Mouse (Mus musculus) ES-Bruce4 (cell line): ENCODE data around the gene Fam227b. TPM values are rescaled to one million over a fixed set of nuclear protein-coding genes. Genes with fewer than 3 reads are reported as not detected.

Experiments
- H3K27ac ChIP-seq: 2 replicates; pipeline ENCODE4 v1.5.1; 2012; ENCODE audit warnings: low read length, inconsistent platforms; ENCODE audit not compliant: insufficient read depth
- H3K27me3 ChIP-seq: 2 replicates; pipeline ENCODE4 v1.6.1; 2012; ENCODE audit warnings: mild to moderate bottlenecking, low read length, inconsistent platforms; ENCODE audit not compliant: control insufficient read depth, poor library complexity, insufficient read depth, severe bottlenecking
- H3K36me3 ChIP-seq: 2 replicates; pipeline ENCODE4 v1.6.1; 2012; ENCODE audit warnings: inconsistent platforms, mild to moderate bottlenecking, low read length, moderate library complexity; ENCODE audit not compliant: control insufficient read depth, poor library complexity, insufficient read depth, severe bottlenecking
- H3K4me1 ChIP-seq: one replicate; pipeline ENCODE4 v1.8.1; 2011; ENCODE audit warnings: low read length; ENCODE audit not compliant: control insufficient read depth, insufficient read depth
- H3K4me3 ChIP-seq: 2 replicates; pipeline ENCODE4 v1.5.1; 2011; ENCODE audit warnings: low read depth, mild to moderate bottlenecking, low read length
- H3K9ac ChIP-seq: 2 replicates; pipeline ENCODE4 v1.6.1; 2012; ENCODE audit warnings: low read depth, mild to moderate bottlenecking, inconsistent platforms; ENCODE audit not compliant: poor library complexity, severe bottlenecking
- H3K9me3 ChIP-seq: replicated peaks from 2 replicates; pipeline ENCODE4 v1.6.1; 2012; ENCODE audit warnings: mild to moderate bottlenecking, low read length, inconsistent platforms; ENCODE audit not compliant: control insufficient read depth, poor library complexity, insufficient read depth, severe bottlenecking
- CTCF ChIP-seq: IDR thresholded peaks from one replicate; pipeline ENCODE4 v1.8.1; 2011; ENCODE audit warnings: low read depth, low read length
- EP300 ChIP-seq: IDR thresholded peaks from 2 replicates; pipeline ENCODE4 v1.6.1; 2011; ENCODE audit warnings: low read depth, low read length; ENCODE audit not compliant: insufficient read depth
- POLR2A ChIP-seq: IDR thresholded peaks from one replicate; pipeline ENCODE4 v1.8.1; 2011; ENCODE audit warnings: low read length; ENCODE audit not compliant: insufficient read depth
- polyA plus RNA-seq: library from polyadenylated mRNA; stranded (reverse); fragments of >200 nt; gene quantifications from 2 replicates; pipeline ENCODE4 v1.2.4, GENCODE M21; 2011; ENCODE audit warnings: low read depth; ENCODE audit not compliant: missing spikeins, insufficient read depth, insufficient read length

The Fam227b gene
- polyA plus RNA-seq, 1 experiment = not detected

DNA sequence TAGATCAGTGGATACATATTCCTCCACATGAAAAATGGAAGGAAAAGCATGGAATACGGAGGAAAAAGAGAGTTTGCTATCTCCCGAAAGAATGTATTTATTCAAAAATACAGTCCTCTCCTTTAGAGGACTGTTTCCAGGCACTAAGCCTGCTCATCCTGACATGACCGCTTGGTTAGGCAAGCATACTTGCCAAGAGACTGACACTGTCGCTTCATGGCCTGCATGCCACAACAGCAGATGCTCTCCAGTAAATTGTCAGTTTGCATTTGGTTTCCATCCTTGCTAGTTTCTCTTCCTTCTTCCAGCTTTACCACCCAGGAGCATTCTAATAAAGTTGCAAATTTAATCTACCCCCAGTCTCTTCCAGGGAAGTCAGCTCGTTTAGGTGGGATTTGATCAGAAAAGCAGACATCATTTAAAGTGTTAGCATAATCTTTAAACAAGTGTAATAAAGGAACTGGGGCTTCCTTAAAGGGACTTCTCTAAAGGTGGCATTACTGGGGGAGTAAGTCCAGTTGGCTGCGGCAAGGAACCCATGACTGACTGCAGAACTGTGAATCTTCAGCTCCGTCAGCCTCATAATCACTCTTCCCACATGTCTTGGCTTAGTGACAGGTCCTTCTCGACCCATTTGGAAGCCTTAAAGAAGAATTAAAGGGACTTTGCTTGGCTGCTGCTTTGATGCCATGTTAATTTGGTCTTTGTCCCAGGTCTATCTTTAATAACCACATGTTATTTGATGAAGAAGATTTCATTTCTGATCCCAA is 15.2 kb upstream of the Fam227b start:
- Histone ChIP-seq H3K27me3 (no peaks in the 10 kb centered on the region), H3K9ac (no peak overlapping the region), H3K4me3 (no peak overlapping the region), H3K4me1 (no peaks in the 10 kb centered on the region), H3K36me3 (no peaks in the 10 kb centered on the region; the same call in none of the 2 replicates), H3K27ac (no peak overlapping the region), H3K9me3 (no peaks in the 10 kb centered on the region)
- TF ChIP-seq EP300 = no peak
- no peak for TF ChIP-seq CTCF
- TF ChIP-seq POLR2A = no peak

DNA sequence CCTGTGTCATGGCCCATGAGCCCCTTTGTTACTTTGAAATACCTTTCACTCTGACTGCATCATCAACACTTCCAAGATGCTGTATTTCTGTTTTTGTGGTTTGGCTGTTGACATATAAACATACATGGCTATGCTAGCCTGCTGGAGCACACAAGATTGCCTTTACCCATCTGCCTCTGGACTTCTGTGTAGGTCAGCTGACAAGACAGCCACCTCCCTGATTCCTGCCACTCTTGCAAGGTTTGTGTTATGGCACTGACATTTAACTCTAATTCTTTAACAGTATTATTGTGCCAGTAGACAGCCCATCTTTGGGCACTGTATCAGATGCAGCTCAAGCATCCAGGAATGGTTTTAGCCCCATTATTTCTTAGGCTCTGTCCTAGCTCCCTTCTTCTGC is 14.5 kb upstream of the Fam227b start:
- H3K9ac ChIP-seq = no peak overlapping the region
- H3K4me3 ChIP-seq = no peak overlapping the region
- H3K4me1 ChIP-seq = no peaks in the 10 kb centered on the region
- peaks cover 4% of the 10 kb centered on the region for H3K36me3 ChIP-seq
- no peaks in the 10 kb centered on the region for H3K27me3 ChIP-seq
- no peaks in the 10 kb centered on the region for H3K9me3 ChIP-seq
- no peak for TF ChIP-seq POLR2A
- TF ChIP-seq CTCF = no peak
- H3K27ac ChIP-seq = no peak overlapping the region

- Histone ChIP-seq H3K36me3 (peaks cover 10% of the 10 kb centered on the region), H3K9ac (no peak overlapping the region), H3K27ac (no peak overlapping the region), H3K9me3 (no peaks in the 10 kb centered on the region), H3K4me3 (no peak overlapping the region), H3K27me3 (no peaks in the 10 kb centered on the region), H3K4me1 (no peaks in the 10 kb centered on the region)
- TF ChIP-seq CTCF = no peak
- no peak for TF ChIP-seq EP300
- no peak for TF ChIP-seq POLR2A
Observed at GRCm38 (mm10) chr2:126165277-126166018, 13.6 kb upstream of the Fam227b start.

GRCm38 (mm10) chr2:126147723-126148122 is 4.1 kb downstream of the Fam227b start:
- no peak overlapping the region for H3K9ac ChIP-seq
- no peaks in the 10 kb centered on the region; the same call in 1 of the 2 replicates for H3K27me3 ChIP-seq
- H3K27ac ChIP-seq = no peak overlapping the region
- no peak overlapping the region for H3K4me3 ChIP-seq
- H3K36me3 ChIP-seq = no peaks in the 10 kb centered on the region
- H3K9me3 ChIP-seq = no peaks in the 10 kb centered on the region
- H3K4me1 ChIP-seq = no peaks in the 10 kb centered on the region
- TF ChIP-seq POLR2A (no peak), CTCF (no peak), EP300 (no peak)

GRCm38 (mm10) chr2:126094616-126095015 is 57.2 kb downstream of the Fam227b start:
- no peak overlapping the region for H3K27ac ChIP-seq

DNA sequence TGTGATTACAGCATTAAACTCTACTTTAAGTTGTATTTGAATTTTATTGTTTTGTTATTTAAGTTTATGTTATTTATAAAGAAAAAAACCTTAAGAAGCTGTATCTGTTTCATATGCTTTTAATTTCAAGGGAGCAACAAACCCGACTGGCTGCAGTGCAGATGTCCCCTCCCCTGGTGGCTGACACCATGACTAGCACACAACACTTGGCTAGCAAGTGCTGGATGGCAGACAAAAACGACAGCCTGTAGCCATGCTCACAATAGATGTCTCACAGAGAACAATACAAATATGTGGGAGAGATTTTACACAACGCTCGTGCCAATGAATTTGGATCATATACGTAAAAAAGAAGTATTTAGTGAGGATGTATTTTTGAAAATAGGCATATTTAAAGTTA is 61.4 kb downstream of the Fam227b start:
- no peaks in the 10 kb centered on the region for H3K36me3 ChIP-seq
- H3K9me3 ChIP-seq = no peaks in the 10 kb centered on the region
- H3K9ac ChIP-seq = no peak overlapping the region
- H3K4me1 ChIP-seq = no peaks in the 10 kb centered on the region
- H3K4me3 ChIP-seq = no peak overlapping the region
- H3K27me3 ChIP-seq = no peaks in the 10 kb centered on the region
- TF ChIP-seq EP300 (no peak), POLR2A (no peak), CTCF (no peak)
- no peak overlapping the region for H3K27ac ChIP-seq

More at GRCm38 (mm10) chr2:126094616-126095015, 57.2 kb downstream of the Fam227b start:
- no peaks in the 10 kb centered on the region for H3K27me3 ChIP-seq
- no peaks in the 10 kb centered on the region for H3K9me3 ChIP-seq
- no peaks in the 10 kb centered on the region for H3K4me1 ChIP-seq
- TF ChIP-seq POLR2A (no peak), EP300 (no peak), CTCF (no peak)
- H3K9ac ChIP-seq = no peak overlapping the region
- no peaks in the 10 kb centered on the region for H3K36me3 ChIP-seq
- H3K4me3 ChIP-seq = no peak overlapping the region
